Mouse (Mus musculus): Measurements from ENCODE around the gene Gm7735. TPM values are rescaled to one million over a fixed set of nuclear protein-coding genes. Genes with fewer than 3 reads are reported as not detected.
"Not testable (repeated sequence)": the region's sequence is repeated elsewhere in the genome, so short reads cannot be mapped to it uniquely, and the experiment has no call there.

Gene Gm7735
- total RNA-seq (2014; rRNA removed) (not detected in 2 replicates), polyA plus RNA-seq (2015; fragmentation: Nextera tagmentation; extraction: Ambion mirVana) (not detected in 2 replicates)

GRCm38 (mm10) chr16:89169190-89169589 is at the start of gene Gm7735:
Gm7735 (plus strand) TSS chr16:89169490.
- H3K9me3 ChIP-seq (ENCODE audit: low read length); H3K4me3 ChIP-seq (ENCODE audit: low read depth, low read length): not testable (repeated sequence)

DNA sequence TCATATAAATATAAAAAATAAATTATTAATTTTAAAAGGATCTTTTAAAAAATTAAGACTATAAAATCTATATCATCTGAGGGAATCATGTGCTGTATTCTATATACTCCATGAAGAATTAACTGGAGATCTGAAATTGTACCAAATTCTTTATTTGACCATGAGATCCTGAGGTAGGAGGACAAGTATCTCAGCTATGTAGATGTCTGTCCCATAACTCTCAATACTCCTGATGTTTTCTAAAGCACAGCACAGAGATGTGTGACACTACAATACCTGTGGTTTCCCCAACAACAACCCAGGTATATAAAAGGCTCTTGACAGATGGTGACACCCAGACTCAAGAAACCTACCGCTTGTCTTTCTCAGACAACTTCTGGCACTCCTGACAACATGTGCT is 28.7 kb upstream of the Gm7735 start, which contains the start of gene Gm6358:
Gm6358 (plus strand) TSS at position 301 of the 400 bp plus-strand sequence.
- TF ChIP-seq CTCF (IDR thresholded peaks at IDR 0.05; ENCODE audit: low read depth): no peak
- no peak for DNase-seq
- Histone ChIP-seq H3K27me3 (ENCODE audit: insufficient read depth, low read length) (no peaks in the 10 kb centered on the region), H3K4me3 (ENCODE audit: low read depth, low read length) (no peak within 1 kb of the TSS), H3K4me1 (ENCODE audit: insufficient read depth) (no peaks in the 10 kb centered on the region), H3K4me2 (ENCODE audit: low read depth) (no peak within 1 kb of the TSS), H3K27ac (ENCODE audit: low read depth, low read length) (no peak within 1 kb of the TSS), H3K9ac (no peak within 1 kb of the TSS), H3K36me3 (ENCODE audit: insufficient read depth) (no peaks in the 10 kb centered on the region), H3K9me3 (ENCODE audit: low read length) (no peaks in the 10 kb centered on the region)
- no peak for ATAC-seq
- WGBS: 100% methylated on average over 1 of the region's 1 CpGs

More at GRCm38 (mm10) chr16:89169190-89169589, at the start of gene Gm7735:
- ATAC-seq; H3K9ac ChIP-seq; H3K36me3 ChIP-seq (ENCODE audit: insufficient read depth); DNase-seq; H3K4me2 ChIP-seq (ENCODE audit: low read depth); H3K27ac ChIP-seq (ENCODE audit: low read depth, low read length); H3K4me1 ChIP-seq (ENCODE audit: insufficient read depth); H3K27me3 ChIP-seq (ENCODE audit: insufficient read depth, low read length): not testable (repeated sequence)

DNA sequence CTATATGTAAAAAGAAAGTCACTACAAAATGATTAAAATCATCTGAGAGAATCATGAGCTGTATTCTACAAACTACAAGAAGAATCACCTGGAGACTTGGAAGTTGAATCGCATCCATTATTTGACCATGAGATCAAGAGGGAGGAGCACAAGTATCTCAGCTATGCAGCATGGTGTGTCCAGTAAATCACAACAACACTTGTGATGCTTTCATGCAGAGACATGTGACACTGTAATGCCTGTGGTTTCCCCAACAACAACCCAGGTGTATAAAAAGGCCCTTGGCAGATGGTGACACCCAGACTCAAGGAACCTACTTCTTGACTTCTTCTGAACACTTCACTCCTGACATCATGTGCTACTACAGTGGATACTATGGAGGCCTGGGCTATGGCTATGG is 18.5 kb upstream of the Gm7735 start, which contains the start of gene Gm10061:
Gm10061 (plus strand) TSS at position 301 of the 400 bp plus-strand sequence.
- ATAC-seq (no peak), DNase-seq (no peak)
- no peak for TF ChIP-seq CTCF (IDR thresholded peaks at IDR 0.05; ENCODE audit: low read depth)
- 98% methylated on average over 1 of the region's 1 CpGs for WGBS
- no peaks in the 10 kb centered on the region for H3K4me1 ChIP-seq (ENCODE audit: insufficient read depth)
- H3K36me3 ChIP-seq (ENCODE audit: insufficient read depth): no peaks in the 10 kb centered on the region
- H3K27me3 ChIP-seq (ENCODE audit: insufficient read depth, low read length): no peaks in the 10 kb centered on the region
- H3K9ac ChIP-seq: no peak within 1 kb of the TSS
- H3K4me3 ChIP-seq (ENCODE audit: low read depth, low read length): no peak within 1 kb of the TSS
- no peak within 1 kb of the TSS for H3K27ac ChIP-seq (ENCODE audit: low read depth, low read length)
- H3K4me2 ChIP-seq (ENCODE audit: low read depth): no peak within 1 kb of the TSS
- 0 out of 2 replicates have a peak, but pooled peaks cover 2% of the 10 kb centered on the region for H3K9me3 ChIP-seq (ENCODE audit: low read length)

DNA sequence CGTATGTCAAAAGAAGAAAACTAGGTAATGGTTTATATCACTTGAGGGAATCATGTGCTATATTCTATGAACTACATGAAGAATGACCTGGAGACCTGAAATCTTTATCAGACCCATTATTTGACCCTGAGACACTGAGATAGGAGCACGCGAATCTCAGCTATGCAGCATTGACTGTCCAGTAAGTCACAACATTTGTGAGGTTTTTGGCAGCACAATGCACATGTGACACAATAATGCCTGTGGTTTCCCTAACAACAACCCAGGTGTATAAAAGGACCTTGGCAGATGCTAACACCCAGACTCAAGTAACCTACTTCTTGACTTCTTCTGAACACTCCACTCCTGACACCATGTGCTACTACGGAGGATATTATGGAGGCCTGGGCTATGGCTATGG is 11.6 kb upstream of the Gm7735 start, which contains the start of gene Gm9789:
Gm9789 (plus strand) TSS at position 301 of the 400 bp plus-strand sequence.
- H3K9me3 ChIP-seq (ENCODE audit: low read length): no peaks in the 10 kb centered on the region
- no peak for ATAC-seq
- no peaks in the 10 kb centered on the region for H3K4me1 ChIP-seq (ENCODE audit: insufficient read depth)
- H3K4me3 ChIP-seq (ENCODE audit: low read depth, low read length): no peak within 1 kb of the TSS
- no peak for DNase-seq
- H3K27ac ChIP-seq (ENCODE audit: low read depth, low read length): no peak within 1 kb of the TSS
- 93% methylated on average over 4 of the region's 4 CpGs for WGBS
- H3K27me3 ChIP-seq (ENCODE audit: insufficient read depth, low read length): no peaks in the 10 kb centered on the region
- no peak for TF ChIP-seq CTCF (IDR thresholded peaks at IDR 0.05; ENCODE audit: low read depth)
- no peaks in the 10 kb centered on the region for H3K36me3 ChIP-seq (ENCODE audit: insufficient read depth)
- no peak within 1 kb of the TSS for H3K4me2 ChIP-seq (ENCODE audit: low read depth)
- H3K9ac ChIP-seq: no peak within 1 kb of the TSS

- no peak for TF ChIP-seq CTCF (IDR thresholded peaks at IDR 0.05; ENCODE audit: low read depth)
- Histone ChIP-seq H3K9me3 (ENCODE audit: low read length) (no peaks in the 10 kb centered on the region), H3K4me1 (ENCODE audit: insufficient read depth) (no peaks in the 10 kb centered on the region), H3K27ac (ENCODE audit: low read depth, low read length) (no peak within 1 kb of the TSS), H3K4me3 (ENCODE audit: low read depth, low read length) (no peak within 1 kb of the TSS), H3K36me3 (ENCODE audit: insufficient read depth) (no peaks in the 10 kb centered on the region), H3K27me3 (ENCODE audit: insufficient read depth, low read length) (no peaks in the 10 kb centered on the region), H3K9ac (no peak within 1 kb of the TSS), H3K4me2 (ENCODE audit: low read depth) (no peak within 1 kb of the TSS)
- WGBS: 82% methylated on average over 2 of the region's 2 CpGs
- DNase-seq: no peak
- ATAC-seq: no peak
These were observed 5.1 kb downstream of the Gm7735 start, which contains the start of gene 1110057P08Rik for GRCm38 (mm10) chr16:89174435-89174834. 1110057P08Rik (plus strand) TSS chr16:89174735.

DNA sequence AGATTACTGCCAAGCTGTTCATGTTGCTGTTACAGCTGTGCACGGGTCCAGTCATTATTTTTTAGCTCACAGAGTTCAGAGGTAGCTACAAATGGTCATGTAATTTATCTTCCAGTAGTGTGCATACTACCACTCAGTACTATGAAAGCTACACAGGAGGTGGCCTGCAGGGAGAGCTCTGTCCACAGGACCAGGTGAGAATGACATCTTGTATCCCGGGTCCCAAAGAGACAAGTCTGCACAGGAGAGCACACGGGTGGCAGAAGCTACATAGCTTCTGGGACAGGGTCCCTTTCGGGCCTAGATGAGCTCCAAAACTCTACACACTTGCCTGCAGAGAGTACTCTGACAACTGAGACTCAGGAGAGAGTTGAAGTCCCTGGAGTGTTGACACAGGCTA is 19.3 kb downstream of the Gm7735 start:
- Histone ChIP-seq H3K9me3 (ENCODE audit: low read length) (no peaks in the 10 kb centered on the region), H3K27me3 (ENCODE audit: insufficient read depth, low read length) (no peaks in the 10 kb centered on the region), H3K4me3 (ENCODE audit: low read depth, low read length) (no peak overlapping the region), H3K27ac (ENCODE audit: low read depth, low read length) (no peak overlapping the region), H3K4me2 (ENCODE audit: low read depth) (no peak overlapping the region), H3K4me1 (ENCODE audit: insufficient read depth) (no peaks in the 10 kb centered on the region), H3K36me3 (ENCODE audit: insufficient read depth) (no peaks in the 10 kb centered on the region), H3K9ac (no peak overlapping the region)
- no peak for TF ChIP-seq CTCF (IDR thresholded peaks at IDR 0.05; ENCODE audit: low read depth)
- ATAC-seq (no peak), DNase-seq (no peak)
- WGBS: 88% methylated on average over 4 of the region's 4 CpGs

GRCm38 (mm10) chr16:89205561-89205960 is 36.3 kb downstream of the Gm7735 start, which contains the start of gene Krtap20-2:
Krtap20-2 (plus strand) TSS chr16:89205861.
- Histone ChIP-seq H3K27me3 (ENCODE audit: insufficient read depth, low read length) (no peaks in the 10 kb centered on the region), H3K36me3 (ENCODE audit: insufficient read depth) (no peaks in the 10 kb centered on the region), H3K9ac (no peak within 1 kb of the TSS), H3K9me3 (ENCODE audit: low read length) (no peaks in the 10 kb centered on the region), H3K4me3 (ENCODE audit: low read depth, low read length) (no peak within 1 kb of the TSS), H3K27ac (ENCODE audit: low read depth, low read length) (no peak within 1 kb of the TSS), H3K4me2 (ENCODE audit: low read depth) (no peak within 1 kb of the TSS), H3K4me1 (ENCODE audit: insufficient read depth) (no peaks in the 10 kb centered on the region)
- DNase-seq (no peak), ATAC-seq (no peak)
- TF ChIP-seq CTCF (IDR thresholded peaks at IDR 0.05; ENCODE audit: low read depth): no peak
- WGBS: 70% methylated on average over 1 of the region's 1 CpGs

Other genes with a start within 250 kb of the Gm7735 start
- not detected in 2 replicates for gene Krtap19-9b, start 237.2 kb upstream of the Gm7735 start, total RNA-seq (2014; rRNA removed)
- not detected in 2 replicates for gene Krtap19-9b, start 237.2 kb upstream of the Gm7735 start, polyA plus RNA-seq (2015; fragmentation: Nextera tagmentation; extraction: Ambion mirVana)
- not detected in 2 replicates for gene Krtap16-3, start 206.6 kb upstream of the Gm7735 start, total RNA-seq (2014; rRNA removed)
- gene Krtap16-3, start 206.6 kb upstream of the Gm7735 start, polyA plus RNA-seq (2015; fragmentation: Nextera tagmentation; extraction: Ambion mirVana): not detected in 2 replicates
- gene Krtap22-2, start 158.7 kb upstream of the Gm7735 start, total RNA-seq (2014; rRNA removed): not detected in 2 replicates
- gene Krtap22-2, start 158.7 kb upstream of the Gm7735 start, polyA plus RNA-seq (2015; fragmentation: Nextera tagmentation; extraction: Ambion mirVana): not detected in 2 replicates
- gene Gm10229, start 154.2 kb upstream of the Gm7735 start, total RNA-seq (2014; rRNA removed): not detected in 2 replicates
- not detected in 2 replicates for gene Gm10229, start 154.2 kb upstream of the Gm7735 start, polyA plus RNA-seq (2015; fragmentation: Nextera tagmentation; extraction: Ambion mirVana)
- not detected in 2 replicates for gene Krtap6-1, start 137.8 kb upstream of the Gm7735 start, total RNA-seq (2014; rRNA removed)
- not detected in 2 replicates for gene Krtap6-1, start 137.8 kb upstream of the Gm7735 start, polyA plus RNA-seq (2015; fragmentation: Nextera tagmentation; extraction: Ambion mirVana)
- not detected in 2 replicates for gene Gm10228, start 128.0 kb upstream of the Gm7735 start, total RNA-seq (2014; rRNA removed)
- not detected in 2 replicates for gene Gm10228, start 128.0 kb upstream of the Gm7735 start, polyA plus RNA-seq (2015; fragmentation: Nextera tagmentation; extraction: Ambion mirVana)
- not detected in 2 replicates for gene Krtap6-5, start 121.6 kb upstream of the Gm7735 start, total RNA-seq (2014; rRNA removed)
- gene Krtap6-5, start 121.6 kb upstream of the Gm7735 start, polyA plus RNA-seq (2015; fragmentation: Nextera tagmentation; extraction: Ambion mirVana): not detected in 2 replicates
- not detected in 2 replicates for gene 1110025L11Rik, start 105.5 kb upstream of the Gm7735 start, total RNA-seq (2014; rRNA removed)
- gene 1110025L11Rik, start 105.5 kb upstream of the Gm7735 start, polyA plus RNA-seq (2015; fragmentation: Nextera tagmentation; extraction: Ambion mirVana): not detected in 2 replicates
- not detected in 2 replicates for gene Krtap6-3, start 85.5 kb upstream of the Gm7735 start, total RNA-seq (2014; rRNA removed)
- gene Krtap6-3, start 85.5 kb upstream of the Gm7735 start, polyA plus RNA-seq (2015; fragmentation: Nextera tagmentation; extraction: Ambion mirVana): not detected in 2 replicates
- not detected in 2 replicates for gene Gm6358, start 28.6 kb upstream of the Gm7735 start, total RNA-seq (2014; rRNA removed)
- gene Gm6358, start 28.6 kb upstream of the Gm7735 start, polyA plus RNA-seq (2015; fragmentation: Nextera tagmentation; extraction: Ambion mirVana): not detected in 2 replicates
- gene Gm10061, start 18.4 kb upstream of the Gm7735 start, total RNA-seq (2014; rRNA removed): not detected in 2 replicates
- not detected in 2 replicates for gene Gm10061, start 18.4 kb upstream of the Gm7735 start, polyA plus RNA-seq (2015; fragmentation: Nextera tagmentation; extraction: Ambion mirVana)
- gene Gm9789, start 11.5 kb upstream of the Gm7735 start, total RNA-seq (2014; rRNA removed): not detected in 2 replicates
- gene Gm9789, start 11.5 kb upstream of the Gm7735 start, polyA plus RNA-seq (2015; fragmentation: Nextera tagmentation; extraction: Ambion mirVana): not detected in 2 replicates
- gene 1110057P08Rik, start 5.2 kb downstream of the Gm7735 start, total RNA-seq (2014; rRNA removed): not detected in 2 replicates
- gene 1110057P08Rik, start 5.2 kb downstream of the Gm7735 start, polyA plus RNA-seq (2015; fragmentation: Nextera tagmentation; extraction: Ambion mirVana): not detected in 2 replicates
- gene Krtap20-2, start 36.4 kb downstream of the Gm7735 start, total RNA-seq (2014; rRNA removed): not detected in 2 replicates
- not detected in 2 replicates for gene Krtap20-2, start 36.4 kb downstream of the Gm7735 start, polyA plus RNA-seq (2015; fragmentation: Nextera tagmentation; extraction: Ambion mirVana)
- not detected in 2 replicates for gene Krtap21-1, start 234.4 kb downstream of the Gm7735 start, total RNA-seq (2014; rRNA removed)
- not detected in 2 replicates for gene Krtap21-1, start 234.4 kb downstream of the Gm7735 start, polyA plus RNA-seq (2015; fragmentation: Nextera tagmentation; extraction: Ambion mirVana)